Mouse (Mus musculus) intestine, embryonic 14.5 days (tissue): ENCODE data around the gene Srcin1. TPM values are rescaled to one million over a fixed set of nuclear protein-coding genes. Genes with fewer than 3 reads are reported as not detected.

Experiments
- ATAC-seq: fragments of 200-750 bp; cut with Nextera tagmentation; replicated peaks from 2 replicates; pipeline ENCODE4 v1.8.0; 2017; ENCODE audit warnings: low read depth, moderate number of reproducible peaks, moderate TSS enrichment, moderate library complexity; ENCODE audit not compliant: low FRiP score, low TSS enrichment
- DNase-seq: peaks from one replicate; pipeline ENCODE4 v3.0.0-alpha.2; 2018; ENCODE audit warnings: low spot score
- H3K27ac ChIP-seq: fragments of 300-500 bp; sonication (generic); 2 replicates; pipeline ENCODE4 v1.5.1; 2014; ENCODE audit warnings: low read depth, mild to moderate bottlenecking, control low read depth
- H3K27me3 ChIP-seq: fragments of 300-500 bp; sonication (generic); replicated peaks from 2 replicates; pipeline ENCODE4 v1.6.1; 2014; ENCODE audit warnings: low read length, control low read depth; ENCODE audit not compliant: control insufficient read depth, insufficient read depth
- H3K36me3 ChIP-seq: fragments of 300-500 bp; sonication (generic); 2 replicates; pipeline ENCODE4 v1.6.1; 2014; ENCODE audit warnings: low read length, control low read depth; ENCODE audit not compliant: control insufficient read depth, insufficient read depth
- H3K4me1 ChIP-seq: fragments of 300-500 bp; sonication (generic); replicated peaks from 2 replicates; pipeline ENCODE4 v1.6.1; 2014; ENCODE audit warnings: low read length, control low read depth, mixed read lengths; ENCODE audit not compliant: control insufficient read depth, insufficient read depth
- H3K4me2 ChIP-seq: fragments of 300-500 bp; sonication (generic); 2 replicates; pipeline ENCODE4 v1.6.1; 2014; ENCODE audit warnings: low read length
- H3K4me3 ChIP-seq: fragments of 300-500 bp; sonication (generic); 2 replicates; pipeline ENCODE4 v1.5.1; 2014; ENCODE audit warnings: low read depth, low read length, control low read depth, mixed read lengths
- H3K9ac ChIP-seq: fragments of 300-500 bp; sonication (generic); 2 replicates; pipeline ENCODE4 v1.6.1; 2014; ENCODE audit warnings: mild to moderate bottlenecking, low read length
- H3K9me3 ChIP-seq: fragments of 300-500 bp; sonication (generic); 2 replicates; pipeline ENCODE4 v1.6.1; 2016; ENCODE audit warnings: low read length, control low read depth; ENCODE audit not compliant: control insufficient read depth
- WGBS: fragments of 180-500 bp; shearing (Covaris S2); extraction: QIAGEN DNeasy Blood & Tissue Kit; methylation state at CpG from one replicate; pipeline ENCODE4 v1.1.7; 2014; 5-methylcytosine and 5-hydroxymethylcytosine counted together
- polyA plus RNA-seq: library from polyadenylated mRNA; unstranded; fragments of >200 nt; fragmentation: Nextera tagmentation; extraction: Ambion mirVana; gene quantifications from 2 replicates; pipeline ENCODE4 v1.2.1, GENCODE M21; 2014

The Srcin1 gene
- polyA plus RNA-seq, 1 experiment from 2014 or later, result 0.16 TPM

GRCm38 (mm10) chr11:97590227-97590960, 14.4 kb upstream of the Srcin1 start:
- no peak for ATAC-seq
- Histone ChIP-seq H3K4me3 (no peak overlapping the region), H3K27me3 (0 out of 2 replicates have a peak, but pooled peaks cover 11% of the 10 kb centered on the region), H3K4me1 (0 out of 2 replicates have a peak, but pooled peaks cover 3% of the 10 kb centered on the region), H3K27ac (no peak overlapping the region), H3K9ac (no peak overlapping the region), H3K4me2 (no peak overlapping the region), H3K36me3 (no peaks in the 10 kb centered on the region), H3K9me3 (no peaks in the 10 kb centered on the region)
- DNase-seq, result no peak
- 45% methylated on average over 24 of the region's 24 CpGs for WGBS

GRCm38 (mm10) chr11:97589216-97589615, 13.2 kb upstream of the Srcin1 start:
- 10% methylated on average over 10 of the region's 10 CpGs for WGBS
- Histone ChIP-seq H3K4me1 (0 out of 2 replicates have a peak, but pooled peaks cover 3% of the 10 kb centered on the region), H3K27me3 (0 out of 2 replicates have a peak, but pooled peaks cover 11% of the 10 kb centered on the region), H3K9me3 (no peaks in the 10 kb centered on the region), H3K36me3 (no peaks in the 10 kb centered on the region), H3K4me3 (no peak overlapping the region), H3K4me2 (no peak overlapping the region), H3K27ac (no peak overlapping the region), H3K9ac (no peak overlapping the region)
- ATAC-seq (no peak), DNase-seq (no peak)

GRCm38 (mm10) chr11:97585932-97586331, 9.9 kb upstream of the Srcin1 start:
- no peak overlapping the region for H3K4me3 ChIP-seq
- ATAC-seq (peak; percentile 70; the same call in 1 of the 2 replicates), DNase-seq (no peak)
- H3K36me3 ChIP-seq, result no peaks in the 10 kb centered on the region
- H3K27ac ChIP-seq, result no peak overlapping the region
- WGBS, result 46% methylated on average over 10 of the region's 10 CpGs
- 0 out of 2 replicates have a peak, but pooled peaks cover 11% of the 10 kb centered on the region for H3K27me3 ChIP-seq
- no peak overlapping the region for H3K4me2 ChIP-seq
- H3K9ac ChIP-seq, result no peak overlapping the region
- H3K4me1 ChIP-seq, result 0 out of 2 replicates have a peak, but pooled peaks cover 3% of the 10 kb centered on the region
- no peaks in the 10 kb centered on the region for H3K9me3 ChIP-seq

GRCm38 (mm10) chr11:97584476-97584875, 8.5 kb upstream of the Srcin1 start:
- H3K4me2 ChIP-seq, result no peak overlapping the region
- 0 out of 2 replicates have a peak, but pooled peaks cover 8% of the 10 kb centered on the region for H3K27me3 ChIP-seq
- H3K4me1 ChIP-seq, result no peaks in the 10 kb centered on the region
- no peaks in the 10 kb centered on the region for H3K9me3 ChIP-seq
- no peak overlapping the region for H3K27ac ChIP-seq
- no peaks in the 10 kb centered on the region for H3K36me3 ChIP-seq
- H3K4me3 ChIP-seq, result no peak overlapping the region
- no peak overlapping the region for H3K9ac ChIP-seq
- DNase-seq (no peak), ATAC-seq (no peak)
- WGBS, result 66% methylated on average over 7 of the region's 7 CpGs

GRCm38 (mm10) chr11:97579088-97579857, 3.3 kb upstream of the Srcin1 start:
- Histone ChIP-seq H3K27me3 (peaks cover 28% of the 10 kb centered on the region), H3K9me3 (no peaks in the 10 kb centered on the region), H3K4me1 (peaks cover 1% of the 10 kb centered on the region; the same call in 1 of the 2 replicates), H3K36me3 (no peaks in the 10 kb centered on the region), H3K27ac (no peak overlapping the region), H3K4me3 (no peak overlapping the region), H3K9ac (no peak overlapping the region), H3K4me2 (no peak overlapping the region)
- no peak for ATAC-seq
- DNase-seq, result no peak
- 18% methylated on average over 10 of the region's 10 CpGs for WGBS

- WGBS, result 32% methylated on average over 2 of the region's 2 CpGs
These were observed 2.3 kb upstream of the Srcin1 start for GRCm38 (mm10) chr11:97578286-97578685.

GRCm38 (mm10) chr11:97575638-97576037, 348 bp downstream of the Srcin1 start:
- DNase-seq (peak; percentile 94), ATAC-seq (peak; percentile 73)
- Histone ChIP-seq H3K4me2 (peak overlapping the region; percentile 98), H3K9ac (no peak overlapping the region; the same call in 1 of the 2 replicates), H3K27me3 (peaks cover 59% of the 10 kb centered on the region), H3K4me1 (peaks cover 10% of the 10 kb centered on the region), H3K4me3 (peak overlapping the region; percentile 68), H3K9me3 (no peaks in the 10 kb centered on the region), H3K27ac (no peak overlapping the region), H3K36me3 (no peaks in the 10 kb centered on the region)
- WGBS, result under 1% methylated on average over 17 of the region's 18 CpGs

More at GRCm38 (mm10) chr11:97578286-97578685, 2.3 kb upstream of the Srcin1 start:
- DNase-seq, result no peak
- Histone ChIP-seq H3K36me3 (no peaks in the 10 kb centered on the region), H3K27ac (no peak overlapping the region), H3K9ac (no peak overlapping the region), H3K9me3 (no peaks in the 10 kb centered on the region), H3K4me3 (no peak overlapping the region), H3K4me2 (no peak overlapping the region), H3K4me1 (peaks cover 6% of the 10 kb centered on the region), H3K27me3 (peaks cover 38% of the 10 kb centered on the region)
- no peak for ATAC-seq

GRCm38 (mm10) chr11:97575075-97575474, 911 bp downstream of the Srcin1 start:
- peak; percentile 28; the same call in 1 of the 2 replicates for ATAC-seq
- Histone ChIP-seq H3K9ac (peak overlapping the region; percentile 46), H3K4me3 (peak overlapping the region; percentile 68), H3K9me3 (no peaks in the 10 kb centered on the region), H3K36me3 (no peaks in the 10 kb centered on the region), H3K27me3 (peaks cover 64% of the 10 kb centered on the region), H3K4me1 (peaks cover 12% of the 10 kb centered on the region), H3K27ac (no peak overlapping the region), H3K4me2 (peak overlapping the region; percentile 98)
- peak; percentile 71 for DNase-seq
- WGBS, result under 1% methylated on average over 38 of the region's 62 CpGs
